Mouse (Mus musculus) heart, adult 9 months (tissue): ENCODE data around the gene Gm16405.
"Not testable (repeated sequence)": the region's sequence is repeated elsewhere in the genome, so short reads cannot be mapped to it uniquely, and the experiment has no call there.

Experiments used
- DNase-seq, 2 experiments: peaks; one replicate each; pipeline ENCODE4 v3.0.0; 2022; ENCODE audit warnings: low spot score in 2 of 2

Gm16405 gene

GRCm38 (mm10) chrX:54530908-54531307 lies at the start of gene Gm16405:
Gm16405 (plus strand) TSS chrX:54531208.
- not testable (repeated sequence) for DNase-seq
